Mouse (Mus musculus) midbrain, embryonic 15.5 days (tissue): ENCODE measurements at regions not wholly inside any gene's neighbourhood (a gene's known extent, or its start where the extent isn't known, plus 50 kb on each side); places are given as distances from the start of the nearest gene placed in this dataset. TPM values are rescaled to one million over a fixed set of nuclear protein-coding genes. Genes with fewer than 3 reads are reported as not detected.

Source experiments
- ATAC-seq: fragments of 200-750 bp; cut with Nextera tagmentation; replicated peaks from 2 replicates; pipeline ENCODE4 v1.8.0; 2017; ENCODE audit warnings: moderate TSS enrichment
- H3K27ac ChIP-seq: fragments of 300-500 bp; sonication (generic); 2 replicates; pipeline ENCODE4 v1.5.1; 2015; ENCODE audit warnings: mild to moderate bottlenecking, inconsistent platforms
- H3K27me3 ChIP-seq: fragments of 300-500 bp; sonication (generic); replicated peaks from 2 replicates; pipeline ENCODE4 v1.6.1; 2015; ENCODE audit warnings: inconsistent platforms
- H3K36me3 ChIP-seq: fragments of 300-500 bp; sonication (generic); replicated peaks from 2 replicates; pipeline ENCODE4 v1.6.1; 2015; ENCODE audit warnings: inconsistent platforms
- H3K4me1 ChIP-seq: fragments of 300-500 bp; sonication (generic); 2 replicates; pipeline ENCODE4 v1.6.1; 2015; ENCODE audit warnings: inconsistent platforms
- H3K4me2 ChIP-seq: fragments of 300-500 bp; sonication (generic); 2 replicates; pipeline ENCODE4 v1.6.1; 2015; ENCODE audit warnings: inconsistent platforms, mild to moderate bottlenecking, moderate library complexity
- H3K4me3 ChIP-seq: fragments of 300-500 bp; sonication (generic); 2 replicates; pipeline ENCODE4 v1.5.1; 2015; ENCODE audit warnings: mild to moderate bottlenecking, inconsistent platforms
- H3K9ac ChIP-seq: fragments of 300-500 bp; sonication (generic); 2 replicates; pipeline ENCODE4 v1.6.1; 2015; ENCODE audit warnings: mild to moderate bottlenecking, inconsistent platforms
- H3K9me3 ChIP-seq: fragments of 300-500 bp; sonication (generic); 2 replicates; pipeline ENCODE4 v1.6.1; 2016; ENCODE audit warnings: inconsistent platforms
- WGBS: fragments of 180-500 bp; shearing (Covaris S2); methylation state at CpG from one replicate; pipeline ENCODE4 v1.1.7; 2015; ENCODE audit warnings: mixed read lengths; 5-methylcytosine and 5-hydroxymethylcytosine counted together
- microRNA-seq: library from miRNA; unstranded; fragments of <30 nt; microRNA quantifications from one replicate; pipeline ENCODE4, GENCODE M21; 2016

- no peaks in the 10 kb centered on the region for H3K36me3 ChIP-seq
- no peak overlapping the region for H3K9ac ChIP-seq
- peaks cover 6% of the 10 kb centered on the region for H3K4me1 ChIP-seq
- no peak overlapping the region for H3K27ac ChIP-seq
- no peak overlapping the region for H3K4me3 ChIP-seq
- no peaks in the 10 kb centered on the region for H3K27me3 ChIP-seq
- WGBS, result 92% methylated on average over 4 of the region's 4 CpGs
- no peak for ATAC-seq
- H3K4me2 ChIP-seq, result no peak overlapping the region
- no peaks in the 10 kb centered on the region for H3K9me3 ChIP-seq
Measured at GRCm38 (mm10) chr1:168497801-168498200, 65.7 kb upstream of the Pbx1 start.

DNA sequence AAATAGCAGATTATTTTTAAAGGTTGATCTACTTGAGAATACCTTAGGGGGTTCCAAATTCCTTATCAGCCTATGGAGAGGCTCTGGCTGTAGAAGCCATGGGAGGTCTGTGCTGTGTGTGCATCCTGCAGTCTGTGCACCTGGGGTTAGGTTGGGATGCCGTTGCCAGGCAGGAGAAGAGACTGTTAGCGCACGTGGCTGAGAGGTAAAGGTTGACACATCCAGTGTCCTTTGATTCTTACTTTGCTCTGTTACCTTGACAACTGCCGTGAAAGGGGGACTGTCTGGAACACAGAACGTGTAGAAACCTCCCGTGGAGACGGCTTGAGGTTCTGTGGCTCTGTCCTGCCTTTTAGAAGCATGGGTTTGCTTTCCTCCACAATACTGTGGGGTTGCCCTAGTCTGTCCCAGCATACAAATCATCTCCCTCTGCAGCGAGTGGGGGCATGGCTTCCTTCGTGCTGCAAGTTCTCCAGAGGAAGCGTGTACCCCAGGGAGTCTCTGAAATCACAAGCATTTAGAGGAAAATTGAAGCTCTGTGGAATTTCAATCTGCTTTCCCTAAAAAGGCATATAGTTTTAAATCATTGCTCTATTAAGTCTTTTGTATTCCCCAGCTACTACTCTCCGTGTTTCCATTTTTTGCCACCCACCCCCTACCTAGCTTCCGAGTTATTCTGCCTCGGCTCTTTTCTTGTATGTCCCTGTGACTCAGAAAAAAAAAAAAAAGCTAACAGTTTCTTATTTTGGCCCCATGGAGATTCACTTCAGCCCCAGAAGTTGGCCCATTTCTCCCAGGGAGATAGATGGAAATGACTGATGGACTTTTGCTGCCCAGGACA is 63.8 kb upstream of the Pbx1 start:
- H3K27me3 ChIP-seq, result no peaks in the 10 kb centered on the region
- WGBS, result 32% methylated on average over 13 of the region's 13 CpGs
- H3K9ac ChIP-seq, result no peak overlapping the region
- H3K27ac ChIP-seq, result 0 out of 2 replicates have a peak overlapping the region, but pooled peaks have one; percentile 10
- peaks cover 6% of the 10 kb centered on the region for H3K4me1 ChIP-seq
- no peaks in the 10 kb centered on the region for H3K9me3 ChIP-seq
- peak; percentile 72 for ATAC-seq
- no peak overlapping the region for H3K4me3 ChIP-seq
- peak overlapping the region; percentile 2 for H3K4me2 ChIP-seq
- H3K36me3 ChIP-seq, result no peaks in the 10 kb centered on the region

DNA sequence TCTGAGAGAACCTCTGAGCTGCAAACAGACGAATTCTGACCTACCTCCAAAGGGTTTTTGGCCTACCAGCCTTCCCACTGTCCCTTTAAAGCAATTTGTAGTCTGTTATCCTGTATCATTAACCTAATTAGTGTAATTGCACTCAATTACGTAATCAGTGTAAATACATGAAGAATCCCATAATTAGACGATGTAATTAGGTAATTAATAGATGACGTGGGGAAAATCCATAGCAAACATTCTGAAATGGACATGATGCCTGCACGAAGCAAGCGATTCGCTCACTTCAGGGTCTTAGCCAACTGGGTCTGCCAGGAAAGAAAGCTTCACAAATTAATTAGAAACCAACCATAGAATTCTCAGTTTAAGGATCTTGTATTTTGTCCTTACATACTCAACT is 55.4 kb upstream of the Pbx1 start:
- Histone ChIP-seq H3K9ac (no peak overlapping the region), H3K36me3 (no peaks in the 10 kb centered on the region)
- 82% methylated on average over 7 of the region's 7 CpGs for whole genome bisulfite sequencing

GRCm38 (mm10) chr1:168483651-168484050 is 51.6 kb upstream of the Pbx1 start:
- Histone ChIP-seq H3K4me2 (no peak overlapping the region), H3K4me3 (no peak overlapping the region), H3K9ac (no peak overlapping the region), H3K4me1 (no peaks in the 10 kb centered on the region), H3K36me3 (no peaks in the 10 kb centered on the region), H3K9me3 (no peaks in the 10 kb centered on the region), H3K27me3 (no peaks in the 10 kb centered on the region), H3K27ac (no peak overlapping the region)
- 81% methylated on average over 13 of the region's 13 CpGs for WGBS
- no peak for ATAC-seq

More for the DNA sequence above, 55.4 kb upstream of the Pbx1 start:
- no peaks in the 10 kb centered on the region for H3K4me1 ChIP-seq
- no peak overlapping the region for H3K4me3 ChIP-seq
- no peak overlapping the region for H3K27ac ChIP-seq
- no peak for ATAC-seq
- H3K9me3 ChIP-seq, result no peaks in the 10 kb centered on the region
- H3K4me2 ChIP-seq, result no peak overlapping the region
- no peaks in the 10 kb centered on the region for H3K27me3 ChIP-seq

Small RNAs in the stretch of these regions (microRNA-seq; reads per million reads assigned to microRNA genes)
- gene Mir6348, result not detected
- not detected for gene Mir6354
